Mouse (Mus musculus) midbrain, postnatal 0 days (tissue): ENCODE results near the gene Mosmo. TPM values are rescaled to one million over a fixed set of nuclear protein-coding genes. Genes with fewer than 3 reads are reported as not detected.

Experiments used
- ATAC-seq: fragments of 200-750 bp; cut with Nextera tagmentation; 2 replicates; pipeline ENCODE4 v1.8.0; 2017; ENCODE audit warnings: moderate number of reproducible peaks, mild to moderate bottlenecking, moderate TSS enrichment, moderate library complexity; ENCODE audit not compliant: low FRiP score
- DNase-seq: peaks from one replicate; pipeline ENCODE4 v3.0.0-alpha.2; 2015; ENCODE audit warnings: low spot score
- H3K27ac ChIP-seq: fragments of 300-500 bp; sonication (generic); 2 replicates; pipeline ENCODE4 v1.5.1; 2014; ENCODE audit warnings: low read depth, mild to moderate bottlenecking, low read length, mixed read lengths
- H3K27me3 ChIP-seq: fragments of 300-500 bp; sonication (generic); 2 replicates; pipeline ENCODE4 v1.6.1; 2014; ENCODE audit warnings: low read length, control low read depth, mixed read lengths; ENCODE audit not compliant: insufficient read depth
- H3K36me3 ChIP-seq: fragments of 300-500 bp; sonication (generic); 2 replicates; pipeline ENCODE4 v1.6.1; 2014; ENCODE audit warnings: low read length, control low read depth, mixed read lengths; ENCODE audit not compliant: insufficient read depth
- H3K4me1 ChIP-seq: fragments of 300-500 bp; sonication (generic); 2 replicates; pipeline ENCODE4 v1.6.1; 2014; ENCODE audit warnings: mild to moderate bottlenecking, control low read depth, antibody characterized with exemption, low read length, mixed read lengths; ENCODE audit not compliant: insufficient read depth
- H3K4me2 ChIP-seq: fragments of 300-500 bp; sonication (generic); 2 replicates; pipeline ENCODE4 v1.6.1; 2014; ENCODE audit warnings: low read depth, mild to moderate bottlenecking, low read length, mixed read lengths; ENCODE audit not compliant: poor library complexity, severe bottlenecking
- H3K4me3 ChIP-seq: fragments of 300-500 bp; sonication (generic); 2 replicates; pipeline ENCODE4 v1.5.1; 2014; ENCODE audit warnings: low read depth, mild to moderate bottlenecking, low read length, moderate library complexity
- H3K9ac ChIP-seq: fragments of 300-500 bp; sonication (generic); replicated peaks from 2 replicates; pipeline ENCODE4 v1.6.1; 2014; ENCODE audit warnings: mild to moderate bottlenecking, low read length, moderate library complexity, mixed read lengths; ENCODE audit not compliant: poor library complexity, severe bottlenecking
- H3K9me3 ChIP-seq: fragments of 300-500 bp; sonication (generic); 2 replicates; pipeline ENCODE4 v1.6.1; 2016; ENCODE audit warnings: low read length, control low read depth
- CTCF ChIP-seq: IDR thresholded peaks from 2 replicates; pipeline ENCODE4 v1.5.1; 2016; ENCODE audit warnings: antibody characterized with exemption, mild to moderate bottlenecking
- WGBS: fragments of 180-500 bp; shearing (Covaris S2); extraction: QIAGEN DNeasy Blood & Tissue Kit; methylation state at CpG from one replicate; pipeline ENCODE4 v1.1.7; 2014; 5-methylcytosine and 5-hydroxymethylcytosine counted together
- polyA plus RNA-seq: library from polyadenylated mRNA; unstranded; fragments of >200 nt; fragmentation: Nextera tagmentation; extraction: Ambion mirVana; gene quantifications from 2 replicates; pipeline ENCODE4 v1.2.1, GENCODE M21; 2015
- total RNA-seq: library from RNA; depleted of rRNA; stranded (reverse); fragments of >200 nt; gene quantifications from 2 replicates; pipeline ENCODE4 v1.2.3, GENCODE M21; 2014

Mosmo gene
- total and polyA plus RNA-seq, 2 experiments from 2014 or later, result 11.5 to 21.2 TPM

GRCm38 (mm10) chr7:120695196-120695595, 17.8 kb downstream of the Mosmo start:
- Histone ChIP-seq H3K4me1 (no peaks in the 10 kb centered on the region), H3K4me3 (no peak overlapping the region), H3K36me3 (no peaks in the 10 kb centered on the region), H3K27me3 (no peaks in the 10 kb centered on the region), H3K27ac (no peak overlapping the region), H3K4me2 (no peak overlapping the region), H3K9me3 (no peaks in the 10 kb centered on the region), H3K9ac (no peak overlapping the region)
- DNase-seq (no peak), ATAC-seq (no peak)
- no peak for TF ChIP-seq CTCF
- 34% methylated on average over 6 of the region's 6 CpGs for WGBS

DNA sequence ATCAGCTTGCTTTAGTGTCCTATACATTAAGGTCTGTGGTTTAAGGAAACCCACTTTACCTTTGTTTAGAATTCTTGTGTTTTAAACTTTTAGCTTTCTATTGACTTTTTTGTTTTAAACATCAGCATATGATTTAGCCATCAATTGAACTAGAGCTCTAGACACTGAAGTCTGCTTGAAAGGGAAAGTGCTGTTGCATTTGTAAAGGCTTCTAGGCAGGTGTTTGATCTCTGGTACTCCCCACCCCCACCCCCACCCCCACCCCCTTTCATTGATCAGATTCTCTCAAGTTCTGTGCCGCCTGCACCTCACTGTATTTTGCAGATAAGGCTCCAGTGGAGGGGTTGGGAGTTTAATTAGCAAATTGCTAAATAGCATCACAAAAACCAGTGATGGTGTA, 18.2 kb downstream of the Mosmo start:
- H3K4me2 ChIP-seq, result no peak overlapping the region
- WGBS, result 56% methylated on average over 1 of the region's 1 CpGs
- H3K4me1 ChIP-seq, result no peaks in the 10 kb centered on the region
- H3K36me3 ChIP-seq, result no peaks in the 10 kb centered on the region
- no peak overlapping the region for H3K4me3 ChIP-seq
- ATAC-seq (no peak), DNase-seq (no peak)
- TF ChIP-seq CTCF, result no peak
- H3K27ac ChIP-seq, result no peak overlapping the region
- H3K9ac ChIP-seq, result no peak overlapping the region
- no peaks in the 10 kb centered on the region for H3K9me3 ChIP-seq
- no peaks in the 10 kb centered on the region for H3K27me3 ChIP-seq

DNA sequence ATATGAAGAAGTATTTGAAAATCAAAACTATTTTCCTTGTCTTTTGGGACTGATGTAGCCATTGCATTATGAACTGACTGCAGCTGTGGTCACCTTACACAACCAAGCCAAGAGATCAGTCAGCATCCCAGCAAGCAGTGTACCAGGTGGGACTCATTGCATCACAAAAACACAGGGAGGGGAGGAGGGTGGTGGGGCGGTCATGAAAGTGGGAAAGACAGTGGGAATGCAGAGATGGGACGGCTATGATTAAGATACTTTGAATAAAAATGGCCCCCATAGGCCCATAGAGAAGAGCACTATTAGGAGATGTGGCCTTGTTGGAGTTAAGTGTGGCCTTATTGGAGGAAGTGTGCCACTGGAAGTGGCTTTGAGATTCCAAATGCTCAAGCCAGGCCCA, 18.9 kb downstream of the Mosmo start:
- DNase-seq (no peak), ATAC-seq (no peak)
- no peak for TF ChIP-seq CTCF
- Histone ChIP-seq H3K4me3 (no peak overlapping the region), H3K27ac (no peak overlapping the region), H3K36me3 (no peaks in the 10 kb centered on the region), H3K4me2 (no peak overlapping the region), H3K4me1 (no peaks in the 10 kb centered on the region), H3K27me3 (no peaks in the 10 kb centered on the region), H3K9me3 (no peaks in the 10 kb centered on the region), H3K9ac (no peak overlapping the region)
- 93% methylated on average over 2 of the region's 2 CpGs for WGBS

GRCm38 (mm10) chr7:120699586-120699985, 22.2 kb downstream of the Mosmo start:
- no peak for TF ChIP-seq CTCF
- WGBS, result 90% methylated on average over 6 of the region's 6 CpGs
- H3K9ac ChIP-seq, result no peak overlapping the region
- no peaks in the 10 kb centered on the region for H3K36me3 ChIP-seq
- no peak overlapping the region for H3K27ac ChIP-seq
- ATAC-seq (no peak), DNase-seq (no peak)
- H3K4me1 ChIP-seq, result no peaks in the 10 kb centered on the region
- no peaks in the 10 kb centered on the region for H3K9me3 ChIP-seq
- H3K4me2 ChIP-seq, result no peak overlapping the region
- H3K4me3 ChIP-seq, result no peak overlapping the region
- H3K27me3 ChIP-seq, result no peaks in the 10 kb centered on the region

DNA sequence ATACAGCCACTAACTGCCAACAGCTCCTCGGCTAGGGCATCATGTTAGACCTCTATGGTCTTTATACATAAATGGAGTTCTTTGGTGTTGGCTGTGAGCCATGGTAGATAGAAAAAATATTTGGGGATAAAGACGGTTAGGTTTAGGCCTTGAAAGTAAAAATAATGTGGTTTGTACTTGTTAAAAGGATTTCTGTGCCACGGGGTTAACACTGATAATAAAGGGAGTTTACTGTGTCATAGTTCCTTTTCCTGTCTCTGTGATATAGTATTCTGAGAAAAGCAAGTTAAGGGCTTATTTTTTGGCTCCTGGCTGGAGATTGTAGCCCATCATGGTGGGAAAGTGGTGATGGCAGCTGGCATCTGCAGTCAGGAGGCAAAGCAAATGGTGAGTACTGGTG, 26.5 kb downstream of the Mosmo start:
- no peak overlapping the region for H3K27ac ChIP-seq
- H3K4me2 ChIP-seq, result no peak overlapping the region
- 88% methylated on average over 3 of the region's 3 CpGs for WGBS
- no peak for DNase-seq
- no peak overlapping the region for H3K9ac ChIP-seq
- ATAC-seq, result no peak
- no peak overlapping the region for H3K4me3 ChIP-seq
- H3K36me3 ChIP-seq, result no peaks in the 10 kb centered on the region
- no peaks in the 10 kb centered on the region for H3K4me1 ChIP-seq
- TF ChIP-seq CTCF, result no peak
- H3K27me3 ChIP-seq, result no peaks in the 10 kb centered on the region
- no peaks in the 10 kb centered on the region for H3K9me3 ChIP-seq

GRCm38 (mm10) chr7:120712071-120712470, 34.7 kb downstream of the Mosmo start:
- H3K9ac ChIP-seq, result no peak overlapping the region
- WGBS, result 99% methylated on average over 2 of the region's 2 CpGs
- ATAC-seq (no peak), DNase-seq (no peak)
- no peaks in the 10 kb centered on the region for H3K9me3 ChIP-seq
- no peaks in the 10 kb centered on the region; the same call in 1 of the 2 replicates for H3K4me1 ChIP-seq
- H3K4me2 ChIP-seq, result no peak overlapping the region
- H3K27ac ChIP-seq, result no peak overlapping the region
- no peak for TF ChIP-seq CTCF
- H3K36me3 ChIP-seq, result no peaks in the 10 kb centered on the region
- H3K4me3 ChIP-seq, result no peak overlapping the region
- H3K27me3 ChIP-seq, result no peaks in the 10 kb centered on the region
